Mouse (Mus musculus): Measurements from ENCODE around the gene Ccdc83. TPM values are rescaled to one million over a fixed set of nuclear protein-coding genes. Genes with fewer than 3 reads are reported as not detected.

Gene Ccdc83
- not detected for polyA plus RNA-seq (2014; fragmentation: Illumina TruSeq; extraction: RNeasy Lipid Tissue Mini Kit (QIAGEN cat#74804))

GRCm38 (mm10) chr7:90265289-90265970 lies at the start of gene Ccdc83:
Gene Ccdc83 (minus strand): TSS chr7:90265777.

GRCm38 (mm10) chr7:90301942-90302646 lies 36.5 kb upstream of the Ccdc83 start, which contains the start of gene Sytl2:
Gene Sytl2 (plus strand): TSS chr7:90302252.

Other genes with a start within 250 kb of the Ccdc83 start
- gene Picalm, start 135.6 kb downstream of the Ccdc83 start, polyA plus RNA-seq (2014; fragmentation: Illumina TruSeq; extraction: RNeasy Lipid Tissue Mini Kit (QIAGEN cat#74804)): 655 TPM
- gene Sytl2, start 36.5 kb upstream of the Ccdc83 start, polyA plus RNA-seq (2014; fragmentation: Illumina TruSeq; extraction: RNeasy Lipid Tissue Mini Kit (QIAGEN cat#74804)): 35.0 TPM
- gene Ccdc89, start 160.8 kb upstream of the Ccdc83 start, polyA plus RNA-seq (2014; fragmentation: Illumina TruSeq; extraction: RNeasy Lipid Tissue Mini Kit (QIAGEN cat#74804)): 2.3 TPM
- 110 TPM for gene Crebzf, start 177.0 kb upstream of the Ccdc83 start, polyA plus RNA-seq (2014; fragmentation: Illumina TruSeq; extraction: RNeasy Lipid Tissue Mini Kit (QIAGEN cat#74804))
- gene Tmem126a, start 191.5 kb upstream of the Ccdc83 start, polyA plus RNA-seq (2014; fragmentation: Illumina TruSeq; extraction: RNeasy Lipid Tissue Mini Kit (QIAGEN cat#74804)): 117 TPM
- 46.8 TPM for gene Tmem126b, start 210.2 kb upstream of the Ccdc83 start, polyA plus RNA-seq (2014; fragmentation: Illumina TruSeq; extraction: RNeasy Lipid Tissue Mini Kit (QIAGEN cat#74804))
- 7.4 TPM for gene Dlg2, start 210.9 kb upstream of the Ccdc83 start, polyA plus RNA-seq (2014; fragmentation: Illumina TruSeq; extraction: RNeasy Lipid Tissue Mini Kit (QIAGEN cat#74804))

All from ovary, adult 10 weeks (tissue).